Mouse (Mus musculus) ovary, postnatal 14 days (tissue): ENCODE results near the gene Msx3.

Experiments
- DNase-seq: peaks from one replicate; pipeline ENCODE4 v3.0.0; 2022; ENCODE audit warnings: low spot score

The Msx3 gene

GRCm38 (mm10) chr7:140057413-140058407 is 8.8 kb upstream of the Msx3 start:
- DNase-seq = no peak

- no peak for DNase-seq
These were observed 5.2 kb upstream of the Msx3 start for GRCm38 (mm10) chr7:140054124-140054523.

- no peak for DNase-seq
These were observed 313 bp upstream of the Msx3 start for GRCm38 (mm10) chr7:140049115-140049689.

- no peak for DNase-seq
These were observed 1.0 kb downstream of the Msx3 start for GRCm38 (mm10) chr7:140047811-140048311.

- DNase-seq = no peak
These were observed 3.3 kb downstream of the Msx3 start for GRCm38 (mm10) chr7:140045546-140045945.

- no peak for DNase-seq
These were observed 6.2 kb downstream of the Msx3 start for GRCm38 (mm10) chr7:140042728-140043127.

GRCm38 (mm10) chr7:140037171-140037555 is 11.7 kb downstream of the Msx3 start:
- DNase-seq = no peak

- peak; percentile 85 for DNase-seq
These were observed 12.4 kb downstream of the Msx3 start, which contains the start of the genes Zfp511 and Tubgcp2 for GRCm38 (mm10) chr7:140036281-140037170. TSS of gene Zfp511 (plus strand) at chr7:140036391. TSS of gene Tubgcp2 (minus strand) at chr7:140036669.

- no peak for DNase-seq
These were observed 13.4 kb downstream of the Msx3 start for GRCm38 (mm10) chr7:140035456-140035855.

GRCm38 (mm10) chr7:140033386-140033785 is 15.5 kb downstream of the Msx3 start:
- no peak for DNase-seq

- no peak for DNase-seq
These were observed 16.5 kb downstream of the Msx3 start for GRCm38 (mm10) chr7:140032366-140032765.

- no peak for DNase-seq
These were observed 17.1 kb downstream of the Msx3 start for GRCm38 (mm10) chr7:140031771-140032170.

GRCm38 (mm10) chr7:140011336-140011735 is 37.6 kb downstream of the Msx3 start:
- DNase-seq = no peak

GRCm38 (mm10) chr7:140007781-140008180 is 41.1 kb downstream of the Msx3 start:
- DNase-seq = no peak

GRCm38 (mm10) chr7:140006861-140007611 is 41.9 kb downstream of the Msx3 start:
- DNase-seq = no peak

- DNase-seq = no peak
These were observed 44.2 kb downstream of the Msx3 start for GRCm38 (mm10) chr7:140004666-140005065.

GRCm38 (mm10) chr7:140001086-140001740 is 47.7 kb downstream of the Msx3 start:
- no peak for DNase-seq

- no peak for DNase-seq
These were observed 50.1 kb downstream of the Msx3 start for GRCm38 (mm10) chr7:139998691-139999350.
